Mouse (Mus musculus) E14TG2a.4 (cell line): Measurements from ENCODE around the gene Apba1.
A peak's percentile ranks its signal among the peaks of the same experiment; 100 is the strongest.

Experiments
- H3K27me3 ChIP-seq: 2 replicates; pipeline ENCODE4 v1.6.1; 2014; ENCODE audit warnings: low read length, control low read depth; ENCODE audit not compliant: insufficient read depth
- H3K36me3 ChIP-seq: 2 replicates; pipeline ENCODE4 v1.6.1; 2014; ENCODE audit warnings: low read length, control low read depth; ENCODE audit not compliant: insufficient read depth
- H3K4me1 ChIP-seq: replicated peaks from 2 replicates; pipeline ENCODE4 v1.6.1; 2014; ENCODE audit warnings: low read depth, low read length, control low read depth
- H3K4me3 ChIP-seq: replicated peaks from 2 replicates; pipeline ENCODE4 v1.5.1; 2014; ENCODE audit warnings: mild to moderate bottlenecking, low read length
- H3K9me3 ChIP-seq: 2 replicates; pipeline ENCODE4 v1.6.1; 2014; ENCODE audit warnings: low read length, control low read depth
- CTCF ChIP-seq: conservative IDR thresholded peaks from 2 replicates; pipeline ENCODE4 v1.5.1; 2014; ENCODE audit warnings: low read length
- NANOG ChIP-seq: IDR thresholded peaks from 2 replicates; pipeline ENCODE4 v1.6.1; 2014; ENCODE audit warnings: borderline replicate concordance, low read length, mixed read lengths
- POU5F1 ChIP-seq: IDR thresholded peaks from 2 replicates; pipeline ENCODE4 v1.6.1; 2014; ENCODE audit warnings: low read length, borderline replicate concordance

Apba1 gene

DNA sequence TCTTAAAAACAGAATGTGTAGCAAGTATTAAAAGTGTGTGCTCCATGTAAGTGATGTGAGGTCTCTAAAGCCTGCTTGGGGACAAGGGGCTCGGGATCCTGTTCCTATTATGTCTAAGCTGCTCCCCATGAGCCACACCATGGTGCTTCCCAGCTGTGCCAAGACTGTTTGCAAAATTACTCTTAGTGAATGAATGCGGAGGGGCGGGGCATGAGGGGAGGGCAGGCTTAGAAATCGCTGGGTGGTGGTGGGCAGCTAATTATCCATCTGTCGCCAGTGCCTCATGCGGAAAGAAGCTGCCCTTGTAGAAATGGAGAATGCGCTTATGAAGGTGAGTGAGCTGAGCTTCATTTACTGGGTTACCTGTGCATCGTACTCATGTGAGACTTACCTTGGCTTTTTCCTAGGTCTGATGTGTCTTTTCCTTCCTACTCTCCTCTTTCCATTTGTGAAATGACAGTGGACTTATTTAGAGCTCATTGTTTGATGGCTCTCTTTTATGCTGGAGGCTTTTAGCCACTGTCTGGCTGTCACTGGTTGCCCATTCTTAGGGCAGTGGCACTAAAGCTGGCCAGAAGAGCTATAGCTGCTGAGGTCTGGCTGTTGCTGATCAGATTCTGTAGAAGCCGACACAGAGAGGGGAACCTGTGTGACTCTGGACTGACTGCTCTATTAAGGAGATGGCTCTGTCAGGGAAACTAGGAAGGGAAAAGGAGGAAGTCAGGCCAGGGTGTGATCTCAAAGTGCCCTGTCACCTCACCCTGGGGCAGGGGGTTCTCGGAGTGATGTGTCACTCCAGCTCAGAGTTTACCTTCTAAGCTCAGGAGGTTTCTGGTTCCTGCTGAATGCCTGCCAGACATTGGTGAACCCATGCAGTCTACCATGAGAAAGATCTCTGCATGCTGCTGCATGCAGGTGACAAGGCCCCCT lies 12.1 kb downstream of the Apba1 start:
- Histone ChIP-seq H3K36me3 (no peaks in the 10 kb centered on the region), H3K9me3 (no peaks in the 10 kb centered on the region), H3K4me1 (no peaks in the 10 kb centered on the region), H3K27me3 (peaks cover 8% of the 10 kb centered on the region; the same call in 1 of the 2 replicates), H3K4me3 (no peak overlapping the region)
- TF ChIP-seq NANOG (no peak), CTCF (no peak), POU5F1 (no peak)

DNA sequence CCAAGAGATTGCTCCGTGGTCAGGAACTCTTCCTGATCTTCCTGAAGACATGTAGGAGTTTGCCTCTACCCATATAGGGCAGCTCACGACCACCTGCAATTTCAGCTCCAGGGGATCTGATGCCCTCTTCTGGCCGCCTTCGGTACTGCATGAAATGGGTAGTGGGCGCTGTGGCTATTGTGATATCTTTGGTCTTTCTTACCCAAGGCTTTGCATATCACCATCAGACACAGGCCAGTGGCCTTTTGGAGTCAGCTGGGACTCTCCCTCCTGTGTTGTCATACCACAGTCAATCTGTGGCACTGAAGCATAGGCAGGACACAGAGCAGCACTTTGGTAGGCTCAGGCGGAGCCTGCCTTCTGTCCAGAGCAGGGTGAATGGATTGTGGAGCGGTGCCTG lies 13.3 kb downstream of the Apba1 start:
- Histone ChIP-seq H3K36me3 (no peaks in the 10 kb centered on the region), H3K4me1 (no peaks in the 10 kb centered on the region; the same call in 1 of the 2 replicates), H3K9me3 (no peaks in the 10 kb centered on the region), H3K27me3 (peaks cover 8% of the 10 kb centered on the region; the same call in 1 of the 2 replicates), H3K4me3 (no peak overlapping the region)
- TF ChIP-seq POU5F1: no peak
- TF ChIP-seq CTCF: peak; percentile 86

DNA sequence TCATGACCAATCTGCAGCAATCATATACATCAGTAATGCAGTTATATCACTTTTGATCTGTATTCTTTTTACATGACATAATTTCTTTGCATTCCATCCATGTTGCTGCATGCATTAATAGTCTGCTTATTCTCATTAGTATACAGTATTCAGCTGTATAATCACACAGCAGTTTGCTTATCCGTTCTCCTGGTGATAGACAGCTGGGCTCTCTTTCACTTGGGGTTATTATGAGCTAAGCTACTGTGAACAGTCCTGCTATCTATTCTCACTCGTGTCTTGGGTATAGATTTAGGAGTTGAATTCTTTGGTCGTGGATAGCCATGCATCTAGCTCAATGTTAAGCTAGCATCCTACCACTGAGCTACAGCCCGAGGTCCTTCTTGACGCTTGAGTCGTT lies 16.7 kb downstream of the Apba1 start:
- H3K27me3 ChIP-seq: peaks cover 5% of the 10 kb centered on the region; the same call in 1 of the 2 replicates
- no peak overlapping the region for H3K4me3 ChIP-seq
- H3K4me1 ChIP-seq: no peaks in the 10 kb centered on the region; the same call in 1 of the 2 replicates
- H3K9me3 ChIP-seq: no peaks in the 10 kb centered on the region
- TF ChIP-seq CTCF: no peak
- no peak for TF ChIP-seq POU5F1
- no peak for TF ChIP-seq NANOG
- H3K36me3 ChIP-seq: no peaks in the 10 kb centered on the region

DNA sequence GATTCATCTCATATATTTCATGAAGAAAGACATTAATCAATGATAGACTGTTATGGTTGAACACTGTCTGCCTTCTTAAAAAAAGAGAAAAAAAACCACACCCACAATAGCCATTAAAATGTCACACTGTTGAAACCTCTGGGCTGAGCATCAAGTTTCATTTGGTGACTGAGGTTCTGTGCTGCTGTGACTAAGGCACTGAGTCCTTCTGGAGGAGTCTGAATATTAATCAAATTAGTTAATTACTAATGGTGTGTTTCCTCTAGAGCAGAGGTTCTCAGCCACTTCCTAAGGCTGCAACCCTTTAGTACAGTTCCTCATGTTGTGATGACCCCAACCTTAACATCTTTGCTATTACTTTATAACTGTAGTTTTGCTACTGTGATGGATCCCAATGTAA lies 20.4 kb downstream of the Apba1 start:
- H3K9me3 ChIP-seq: no peaks in the 10 kb centered on the region
- no peak overlapping the region for H3K4me3 ChIP-seq
- H3K27me3 ChIP-seq: no peaks in the 10 kb centered on the region
- no peaks in the 10 kb centered on the region for H3K36me3 ChIP-seq
- TF ChIP-seq POU5F1 (no peak), NANOG (no peak), CTCF (no peak)
- H3K4me1 ChIP-seq: peaks cover 8% of the 10 kb centered on the region; the same call in 1 of the 2 replicates

DNA sequence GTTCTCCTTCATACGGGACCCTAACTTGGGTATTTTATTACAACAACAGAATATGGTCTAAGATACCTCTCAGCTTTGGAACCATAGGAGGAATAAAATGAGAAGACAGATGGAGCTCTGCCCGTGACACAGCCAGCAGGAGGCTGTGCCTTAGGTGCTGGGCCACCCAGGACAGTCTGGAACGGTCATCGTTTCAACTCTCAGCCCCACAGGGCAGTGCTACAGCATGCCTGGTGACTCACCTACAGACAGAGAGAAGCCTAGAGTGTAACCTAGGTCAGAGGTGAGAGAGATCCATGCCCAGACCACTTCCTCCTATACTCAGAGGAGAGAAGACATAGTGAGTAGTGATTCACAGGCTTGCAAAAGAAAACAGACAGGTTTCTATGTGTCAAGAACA lies 21.4 kb downstream of the Apba1 start:
- no peak overlapping the region for H3K4me3 ChIP-seq
- TF ChIP-seq NANOG (no peak), CTCF (no peak), POU5F1 (no peak)
- no peaks in the 10 kb centered on the region for H3K36me3 ChIP-seq
- peaks cover 8% of the 10 kb centered on the region; the same call in 1 of the 2 replicates for H3K4me1 ChIP-seq
- H3K27me3 ChIP-seq: no peaks in the 10 kb centered on the region
- H3K9me3 ChIP-seq: no peaks in the 10 kb centered on the region

DNA sequence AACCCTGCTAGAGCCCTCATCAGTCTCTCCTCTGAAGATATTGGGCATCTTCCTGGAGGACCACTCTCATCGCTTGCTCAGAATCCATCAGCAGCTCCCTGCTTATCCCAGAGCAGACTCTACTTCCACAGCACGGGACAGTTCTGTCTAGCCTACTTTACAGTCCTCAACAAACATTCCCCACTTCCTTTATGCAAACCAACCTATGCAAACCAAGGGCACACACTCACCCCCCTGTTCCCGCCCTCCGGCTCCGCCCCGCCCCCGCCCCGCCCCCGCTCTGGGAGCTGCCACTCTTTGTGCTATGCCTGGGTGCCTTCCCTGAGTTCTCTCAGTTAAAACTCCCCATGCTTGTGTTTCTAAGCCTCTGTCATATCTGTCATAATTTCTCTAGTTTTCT lies 23.3 kb downstream of the Apba1 start:
- Histone ChIP-seq H3K4me3 (no peak overlapping the region), H3K9me3 (no peaks in the 10 kb centered on the region), H3K27me3 (no peaks in the 10 kb centered on the region), H3K36me3 (no peaks in the 10 kb centered on the region), H3K4me1 (peaks cover 8% of the 10 kb centered on the region; the same call in 1 of the 2 replicates)
- TF ChIP-seq NANOG (no peak), POU5F1 (no peak), CTCF (no peak)

DNA sequence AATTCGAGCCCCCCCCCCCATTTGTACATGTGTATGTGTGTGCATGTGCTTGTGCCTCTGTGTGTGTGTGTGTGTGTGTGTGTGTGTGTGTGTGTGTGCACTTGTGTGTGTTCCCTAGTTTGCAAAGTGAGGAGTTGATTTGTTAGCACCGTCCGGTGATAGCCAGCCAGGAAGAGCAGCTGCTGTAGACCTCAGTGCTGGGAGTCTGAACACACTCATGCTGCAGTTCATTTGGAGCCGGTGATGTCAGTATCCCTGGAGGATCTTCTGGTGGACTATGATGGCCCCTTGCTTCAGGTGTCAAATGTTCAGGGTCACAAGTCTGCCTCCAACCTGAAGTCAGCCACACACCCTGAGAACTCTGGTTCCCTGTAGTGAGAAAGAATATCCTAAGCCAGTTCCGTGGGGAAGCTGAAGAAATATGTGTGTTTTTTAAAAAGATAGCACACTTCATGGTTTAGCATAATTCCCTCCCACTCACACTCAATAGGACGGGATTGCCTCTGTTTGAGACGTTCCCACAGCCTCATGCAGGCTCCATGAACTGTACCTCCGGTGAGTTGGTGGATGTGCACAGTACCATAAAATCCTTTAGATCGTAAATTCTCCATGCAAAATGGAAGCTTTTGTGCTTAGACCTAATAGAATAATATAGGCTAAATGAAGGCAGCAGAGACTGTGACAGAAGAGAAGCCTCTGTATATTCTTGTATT lies 29.9 kb downstream of the Apba1 start:
- TF ChIP-seq NANOG: no peak
- TF ChIP-seq CTCF: no peak
- no peak for TF ChIP-seq POU5F1
- Histone ChIP-seq H3K4me3 (no peak overlapping the region), H3K9me3 (no peaks in the 10 kb centered on the region), H3K27me3 (no peaks in the 10 kb centered on the region), H3K4me1 (no peaks in the 10 kb centered on the region), H3K36me3 (no peaks in the 10 kb centered on the region)

DNA sequence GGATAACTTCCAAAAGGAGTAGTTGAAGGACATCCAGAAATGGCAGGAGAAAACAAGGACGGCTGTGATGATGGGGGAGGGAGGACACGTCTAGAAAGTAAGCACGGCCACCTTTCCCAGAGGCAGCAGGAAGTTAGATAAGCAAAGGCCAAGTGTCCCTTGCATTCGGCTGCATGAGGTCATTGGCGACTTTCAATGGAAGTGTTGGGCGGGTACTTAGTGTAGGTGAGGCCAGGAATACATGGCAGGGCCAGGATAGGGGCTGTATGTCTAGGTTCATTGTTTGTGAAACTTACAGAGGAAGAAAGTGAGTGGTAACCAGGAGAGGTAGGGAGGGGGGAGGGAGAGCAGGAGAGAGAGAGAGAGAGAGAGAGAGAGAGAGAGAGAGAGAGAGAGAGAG lies 33.0 kb downstream of the Apba1 start:
- Histone ChIP-seq H3K4me3 (no peak overlapping the region), H3K4me1 (no peaks in the 10 kb centered on the region), H3K27me3 (no peaks in the 10 kb centered on the region), H3K36me3 (no peaks in the 10 kb centered on the region), H3K9me3 (no peaks in the 10 kb centered on the region)
- TF ChIP-seq CTCF (no peak), NANOG (no peak), POU5F1 (no peak)

DNA sequence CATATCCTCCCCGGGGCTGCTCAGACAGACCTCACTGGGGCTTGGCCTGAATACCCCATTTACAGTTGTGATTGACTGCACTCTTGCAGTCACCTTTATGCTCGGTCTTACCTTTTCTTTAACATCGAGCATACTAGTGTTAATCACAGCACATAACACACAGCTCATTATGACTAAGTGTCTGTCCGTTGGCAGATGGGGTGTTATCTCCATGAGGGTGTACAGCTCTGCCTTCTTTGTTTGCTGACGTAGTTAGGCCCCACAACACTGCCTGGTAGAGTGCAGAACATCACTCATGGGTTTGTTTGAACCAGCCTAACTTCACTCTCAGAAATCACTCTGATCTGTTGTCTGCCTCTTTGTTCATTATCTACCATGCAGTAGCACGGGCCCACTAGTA lies 33.9 kb downstream of the Apba1 start:
- H3K4me3 ChIP-seq: no peak overlapping the region
- no peaks in the 10 kb centered on the region for H3K9me3 ChIP-seq
- no peaks in the 10 kb centered on the region for H3K4me1 ChIP-seq
- no peaks in the 10 kb centered on the region; the same call in 1 of the 2 replicates for H3K27me3 ChIP-seq
- no peaks in the 10 kb centered on the region for H3K36me3 ChIP-seq
- TF ChIP-seq POU5F1 (no peak), NANOG (no peak), CTCF (no peak)
